Mouse (Mus musculus) stomach, embryonic 14.5 days (tissue): ENCODE results near the gene 4930451I11Rik. TPM values are rescaled to one million over a fixed set of nuclear protein-coding genes. Genes with fewer than 3 reads are reported as not detected.

Source experiments
- ATAC-seq: fragments of 200-750 bp; cut with Nextera tagmentation; 2 replicates; pipeline ENCODE4 v1.8.0; 2017; ENCODE audit warnings: low read depth, moderate TSS enrichment; ENCODE audit not compliant: insufficient number of reproducible peaks, insufficient read depth, low FRiP score
- H3K27ac ChIP-seq: fragments of 300-500 bp; sonication (generic); 2 replicates; pipeline ENCODE4 v1.5.1; 2014; ENCODE audit warnings: mild to moderate bottlenecking, low read length, moderate library complexity, mixed read lengths
- H3K27me3 ChIP-seq: fragments of 300-500 bp; sonication (generic); 2 replicates; pipeline ENCODE4 v1.6.1; 2014; ENCODE audit warnings: low read length, control low read depth, mixed read lengths; ENCODE audit not compliant: control insufficient read depth, insufficient read depth
- H3K36me3 ChIP-seq: fragments of 300-500 bp; sonication (generic); 2 replicates; pipeline ENCODE4 v1.6.1; 2014; ENCODE audit warnings: mild to moderate bottlenecking, control low read depth, low read length, moderate library complexity, mixed read lengths; ENCODE audit not compliant: control insufficient read depth, insufficient read depth
- H3K4me1 ChIP-seq: fragments of 300-500 bp; sonication (generic); 2 replicates; pipeline ENCODE4 v1.6.1; 2014; ENCODE audit warnings: low read length, control low read depth, mixed read lengths; ENCODE audit not compliant: control insufficient read depth, insufficient read depth
- H3K4me2 ChIP-seq: fragments of 300-500 bp; sonication (generic); replicated peaks from 2 replicates; pipeline ENCODE4 v1.6.1; 2014; ENCODE audit warnings: low read depth, low read length, control low read depth
- H3K4me3 ChIP-seq: fragments of 300-500 bp; sonication (generic); 2 replicates; pipeline ENCODE4 v1.5.1; 2014; ENCODE audit warnings: low read depth, low read length, control low read depth
- H3K9ac ChIP-seq: fragments of 300-500 bp; sonication (generic); replicated peaks from 2 replicates; pipeline ENCODE4 v1.6.1; 2014; ENCODE audit warnings: low read depth, mild to moderate bottlenecking, control low read depth, low read length, moderate library complexity, mixed read lengths
- H3K9me3 ChIP-seq: fragments of 300-500 bp; sonication (generic); 2 replicates; pipeline ENCODE4 v1.6.1; 2016; ENCODE audit warnings: low read depth, low read length, control low read depth; ENCODE audit not compliant: control insufficient read depth
- WGBS: fragments of 180-500 bp; shearing (Covaris S2); extraction: QIAGEN DNeasy Blood & Tissue Kit; methylation state at CpG from one replicate; pipeline ENCODE4 v1.1.7; 2014; 5-methylcytosine and 5-hydroxymethylcytosine counted together
- polyA plus RNA-seq: library from polyadenylated mRNA; unstranded; fragments of >200 nt; fragmentation: Nextera tagmentation; extraction: Ambion mirVana; gene quantifications from 2 replicates; pipeline ENCODE4 v1.2.1, GENCODE M21; 2014

4930451I11Rik gene
- polyA plus RNA-seq, 1 experiment from 2014 or later = not detected

DNA sequence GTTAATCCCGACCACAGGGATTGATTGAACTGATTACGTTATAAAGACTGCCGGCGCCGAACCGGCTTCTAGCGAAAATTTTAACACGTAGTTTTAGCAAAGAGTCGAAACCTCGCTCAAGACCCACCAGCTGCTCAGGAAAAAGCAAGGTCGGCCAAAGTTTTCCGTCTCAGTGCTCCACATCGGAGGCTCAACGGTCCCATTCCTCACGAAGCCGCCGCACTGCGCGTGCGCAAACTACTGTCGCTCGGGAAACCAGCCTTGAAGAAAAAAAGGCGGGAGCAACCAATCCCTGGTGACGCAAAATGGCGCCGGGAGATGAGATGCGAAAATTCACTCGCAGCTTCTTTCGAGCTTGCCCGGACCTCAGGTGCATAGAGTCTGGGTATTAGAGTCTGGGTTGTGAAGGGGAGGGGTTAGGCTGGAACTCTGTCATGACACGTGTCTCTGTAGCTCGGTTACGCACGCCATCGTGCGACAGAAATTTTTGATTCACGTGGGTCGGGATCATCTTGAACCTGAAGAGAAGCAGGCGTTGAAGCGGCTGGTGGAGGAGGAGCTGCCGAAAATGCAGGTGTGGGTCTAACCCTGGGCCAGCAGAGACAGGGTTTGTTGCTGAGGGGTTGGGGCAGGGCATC lies 30.8 kb upstream of the 4930451I11Rik start, which contains the start of gene Ino80e:
Gene Ino80e (minus strand): TSS at position 231 of the 638 bp plus-strand sequence.
- Histone ChIP-seq H3K9ac (peak within 1 kb of the TSS; percentile 71), H3K27me3 (no peaks in the 10 kb centered on the region), H3K36me3 (peaks cover 40% of the 10 kb centered on the region), H3K4me2 (peak within 1 kb of the TSS; percentile 90), H3K4me3 (peak within 1 kb of the TSS; percentile 56), H3K27ac (peak within 1 kb of the TSS; percentile 58), H3K9me3 (no peaks in the 10 kb centered on the region), H3K4me1 (peaks cover 18% of the 10 kb centered on the region)
- WGBS = under 1% methylated on average over 41 of the region's 41 CpGs
- ATAC-seq = peak; percentile 53; the same call in 1 of the 2 replicates

GRCm38 (mm10) chr7:126861429-126862130 lies 30.1 kb upstream of the 4930451I11Rik start, which contains the start of gene Hirip3:
Gene Hirip3, plus strand, starts transcription at chr7:126861972.
- peak within 1 kb of the TSS; percentile 71 for H3K9ac ChIP-seq
- H3K4me3 ChIP-seq = peak within 1 kb of the TSS; percentile 56
- ATAC-seq = peak; percentile 92
- H3K4me1 ChIP-seq = peaks cover 18% of the 10 kb centered on the region
- H3K27me3 ChIP-seq = no peaks in the 10 kb centered on the region
- peak within 1 kb of the TSS; percentile 58 for H3K27ac ChIP-seq
- H3K4me2 ChIP-seq = peak within 1 kb of the TSS; percentile 90
- no peaks in the 10 kb centered on the region for H3K9me3 ChIP-seq
- peaks cover 34% of the 10 kb centered on the region for H3K36me3 ChIP-seq
- 2% methylated on average over 42 of the region's 42 CpGs for WGBS

- Histone ChIP-seq H3K27ac (no peak overlapping the region; the same call in 1 of the 2 replicates), H3K36me3 (peaks cover 34% of the 10 kb centered on the region)
- 65% methylated on average over 5 of the region's 5 CpGs for WGBS
Measured at GRCm38 (mm10) chr7:126860987-126861386, 29.5 kb upstream of the 4930451I11Rik start.

DNA sequence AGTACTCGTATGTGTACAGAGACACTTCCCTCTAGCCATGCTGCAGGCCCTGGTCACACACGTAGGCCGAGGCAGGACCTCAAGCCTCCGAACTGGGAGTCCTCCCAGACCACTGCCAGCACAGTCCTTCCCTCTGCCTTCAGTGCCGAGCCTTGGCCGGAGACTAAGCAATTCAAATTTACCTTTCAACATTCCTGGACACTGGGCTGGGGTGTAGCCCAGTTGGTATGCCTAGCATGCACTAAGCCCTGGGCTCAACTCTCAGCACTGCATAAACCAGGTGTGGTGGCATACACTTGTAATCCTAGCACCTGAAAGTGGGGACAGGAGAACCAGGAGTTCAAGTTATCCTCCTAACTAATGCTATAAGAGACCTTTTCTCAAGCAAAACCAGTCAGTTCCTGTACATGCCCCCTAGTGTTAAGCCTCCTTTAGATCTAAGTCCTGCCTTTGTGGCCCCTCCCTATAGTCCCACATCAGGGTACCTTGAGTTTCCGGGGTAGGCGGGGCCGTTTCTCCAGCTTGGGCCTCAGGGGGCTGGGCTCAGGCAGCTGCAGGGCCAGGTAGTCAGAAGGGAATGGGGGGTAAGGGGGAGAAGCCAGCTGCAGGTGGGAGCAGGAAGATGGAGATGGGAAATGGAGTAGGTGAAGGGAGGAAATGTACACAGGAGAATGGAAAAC lies 25.4 kb upstream of the 4930451I11Rik start:
- no peak overlapping the region for H3K4me3 ChIP-seq
- no peaks in the 10 kb centered on the region for H3K27me3 ChIP-seq
- no peak overlapping the region for H3K27ac ChIP-seq
- H3K4me1 ChIP-seq = no peaks in the 10 kb centered on the region
- WGBS = 63% methylated on average over 9 of the region's 9 CpGs
- no peak overlapping the region for H3K4me2 ChIP-seq
- peak; percentile 46; the same call in 1 of the 2 replicates for ATAC-seq
- H3K36me3 ChIP-seq = peaks cover 44% of the 10 kb centered on the region
- H3K9me3 ChIP-seq = no peaks in the 10 kb centered on the region
- no peak overlapping the region for H3K9ac ChIP-seq

More at GRCm38 (mm10) chr7:126860987-126861386, 29.5 kb upstream of the 4930451I11Rik start:
- Histone ChIP-seq H3K9me3 (no peaks in the 10 kb centered on the region), H3K9ac (peak overlapping the region; percentile 71), H3K27me3 (no peaks in the 10 kb centered on the region), H3K4me1 (peaks cover 18% of the 10 kb centered on the region), H3K4me2 (peak overlapping the region; percentile 90), H3K4me3 (peak overlapping the region; percentile 56)
- no peak for ATAC-seq

GRCm38 (mm10) chr7:126855641-126856040 lies 24.2 kb upstream of the 4930451I11Rik start:
- Histone ChIP-seq H3K9me3 (no peaks in the 10 kb centered on the region), H3K27me3 (no peaks in the 10 kb centered on the region), H3K4me1 (no peaks in the 10 kb centered on the region), H3K36me3 (peaks cover 47% of the 10 kb centered on the region), H3K4me3 (no peak overlapping the region), H3K4me2 (no peak overlapping the region), H3K9ac (no peak overlapping the region), H3K27ac (no peak overlapping the region)
- WGBS = 90% methylated on average over 3 of the region's 3 CpGs
- ATAC-seq = no peak

DNA sequence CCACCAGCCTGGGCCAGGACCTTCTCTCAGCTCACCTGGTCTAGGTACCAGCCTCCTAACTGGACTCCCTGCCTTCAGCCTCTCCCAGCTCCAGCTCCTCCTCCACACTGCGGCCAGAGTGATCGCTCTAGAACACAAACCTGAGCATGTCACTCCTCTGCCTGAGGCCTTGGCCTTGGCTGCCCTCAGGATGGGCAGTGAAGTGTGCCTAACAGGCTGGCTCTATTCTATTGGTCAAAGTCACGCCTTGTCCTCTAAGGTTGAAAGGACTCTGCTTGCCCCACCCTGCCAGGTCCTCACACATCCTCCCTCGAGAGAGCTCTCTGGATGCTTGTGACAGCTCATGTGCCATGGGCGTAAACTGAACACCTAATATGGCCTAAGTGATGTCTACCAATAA lies 22.0 kb upstream of the 4930451I11Rik start:
- H3K9me3 ChIP-seq = no peaks in the 10 kb centered on the region
- peaks cover 1% of the 10 kb centered on the region; the same call in 1 of the 2 replicates for H3K4me1 ChIP-seq
- H3K27me3 ChIP-seq = peaks cover 8% of the 10 kb centered on the region
- 88% methylated on average over 5 of the region's 5 CpGs for WGBS
- peaks cover 37% of the 10 kb centered on the region for H3K36me3 ChIP-seq
- H3K27ac ChIP-seq = no peak overlapping the region
- no peak overlapping the region for H3K4me3 ChIP-seq
- no peak overlapping the region for H3K4me2 ChIP-seq
- H3K9ac ChIP-seq = no peak overlapping the region
- no peak for ATAC-seq

DNA sequence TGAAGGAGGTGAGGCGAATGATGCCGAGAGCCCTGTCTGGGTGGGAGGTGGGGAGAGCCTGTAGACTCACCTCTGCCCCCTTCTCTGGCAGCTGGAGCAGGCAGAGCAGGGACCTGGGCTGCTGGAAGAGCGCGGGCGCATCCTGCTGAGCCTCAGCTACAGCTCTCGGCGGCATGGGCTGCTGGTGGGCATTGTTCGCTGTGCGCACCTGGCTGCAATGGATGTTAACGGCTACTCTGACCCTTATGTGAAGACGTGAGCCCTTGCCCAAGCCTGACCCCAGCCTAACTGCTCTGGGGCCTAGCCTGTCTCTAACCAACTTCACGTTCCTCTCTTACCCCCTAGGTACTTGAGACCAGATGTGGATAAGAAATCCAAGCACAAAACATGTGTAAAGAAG lies 19.8 kb upstream of the 4930451I11Rik start:
- Histone ChIP-seq H3K36me3 (peaks cover 31% of the 10 kb centered on the region), H3K9ac (no peak overlapping the region), H3K27me3 (peaks cover 12% of the 10 kb centered on the region), H3K9me3 (no peaks in the 10 kb centered on the region), H3K4me3 (no peak overlapping the region), H3K4me1 (peaks cover 10% of the 10 kb centered on the region; the same call in 1 of the 2 replicates), H3K4me2 (no peak overlapping the region), H3K27ac (no peak overlapping the region)
- ATAC-seq = no peak
- 48% methylated on average over 12 of the region's 12 CpGs for WGBS

DNA sequence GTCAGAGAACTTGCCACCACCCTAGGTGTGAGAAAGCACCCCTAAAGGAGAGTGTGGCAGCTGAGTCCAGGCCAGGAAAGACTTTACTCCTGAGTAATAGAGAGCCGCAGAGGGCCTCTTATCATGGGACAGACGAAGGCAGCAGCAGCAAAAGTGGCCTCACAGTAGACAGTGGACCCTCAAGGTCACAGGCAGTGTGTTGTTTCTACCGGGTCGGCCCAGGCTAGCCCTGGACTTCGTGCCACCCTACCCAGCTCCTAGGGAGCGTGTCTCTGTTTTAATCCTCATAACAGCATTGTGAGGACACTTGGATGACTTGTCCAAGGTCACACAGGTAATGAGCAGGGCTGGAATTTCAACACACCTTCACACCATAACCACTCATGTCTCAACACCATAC lies 18.7 kb upstream of the 4930451I11Rik start:
- Histone ChIP-seq H3K9ac (no peak overlapping the region), H3K27ac (no peak overlapping the region), H3K27me3 (peaks cover 12% of the 10 kb centered on the region), H3K4me3 (no peak overlapping the region), H3K4me1 (peaks cover 10% of the 10 kb centered on the region; the same call in 1 of the 2 replicates), H3K4me2 (no peak overlapping the region), H3K9me3 (no peaks in the 10 kb centered on the region), H3K36me3 (peaks cover 25% of the 10 kb centered on the region)
- ATAC-seq = no peak
- 80% methylated on average over 6 of the region's 6 CpGs for WGBS
